Mouse (Mus musculus) ES-E14 (cell line): Measurements from ENCODE around the gene Tomm20. TPM values are rescaled to one million over a fixed set of nuclear protein-coding genes. Genes with fewer than 3 reads are reported as not detected.
"Not testable (repeated sequence)": the region's sequence is repeated elsewhere in the genome, so short reads cannot be mapped to it uniquely, and the experiment has no call there.

Source experiments
- DNase-seq: peaks from one replicate; pipeline ENCODE4 v3.0.0-alpha.2; 2013; ENCODE audit warnings: low read depth, low spot score
- H3K27ac ChIP-seq: 2 replicates; pipeline ENCODE4 v1.5.1; 2012; ENCODE audit warnings: low read depth, mild to moderate bottlenecking, low read length, moderate library complexity, mixed read lengths; ENCODE audit not compliant: poor library complexity, insufficient read depth, severe bottlenecking
- H3K36me3 ChIP-seq: 2 replicates; pipeline ENCODE4 v1.6.1; 2012; ENCODE audit warnings: mild to moderate bottlenecking, low read length, moderate library complexity, mixed read lengths; ENCODE audit not compliant: control insufficient read depth, poor library complexity, insufficient read depth, severe bottlenecking
- H3K4me1 ChIP-seq, 2 experiments: fragments of 150-350 bp in 1 of 2; sonication (generic) in 1 of 2; 2 replicates each; pipeline ENCODE4 v1.6.1; 2012; ENCODE audit warnings: low read length in 2 of 2, mild to moderate bottlenecking in 1 of 2, mixed read lengths in 1 of 2; ENCODE audit not compliant: control insufficient read depth in 2 of 2, insufficient read depth in 2 of 2, poor library complexity in 1 of 2
- H3K4me3 ChIP-seq, 2 experiments: fragments of 150-350 bp in 1 of 2; sonication (generic) in 1 of 2; 2 replicates each; pipeline ENCODE4 v1.5.1; 2012; ENCODE audit warnings: low read length in 2 of 2, low read depth in 1 of 2, mild to moderate bottlenecking in 1 of 2, mixed read lengths in 1 of 2; ENCODE audit not compliant: insufficient read depth in 1 of 2, poor library complexity in 1 of 2, severe bottlenecking in 1 of 2
- H3K9ac ChIP-seq: 2 replicates; pipeline ENCODE4 v1.6.1; 2012; ENCODE audit warnings: low read depth, mild to moderate bottlenecking, low read length, mixed read lengths; ENCODE audit not compliant: poor library complexity, insufficient read depth, severe bottlenecking
- H3K9me3 ChIP-seq: fragments of 150-350 bp; sonication (generic); 2 replicates; pipeline ENCODE4 v1.6.1; 2012; ENCODE audit warnings: low read depth, mild to moderate bottlenecking, low read length; ENCODE audit not compliant: control insufficient read depth, insufficient read depth
- CHD2 ChIP-seq: IDR thresholded peaks from 2 replicates; pipeline ENCODE4 v1.6.1; 2014; ENCODE audit warnings: mild to moderate bottlenecking, low read depth, low read length, inconsistent platforms
- HCFC1 ChIP-seq: IDR thresholded peaks from 2 replicates; pipeline ENCODE4 v1.6.1; 2012; ENCODE audit warnings: low read length, inconsistent platforms, borderline replicate concordance; ENCODE audit not compliant: insufficient read depth
- MAFK ChIP-seq: IDR thresholded peaks from 2 replicates; pipeline ENCODE4 v1.6.1; 2014; ENCODE audit warnings: mild to moderate bottlenecking, low read depth, low read length, inconsistent platforms; ENCODE audit not compliant: insufficient read depth
- ZC3H11A ChIP-seq: IDR thresholded peaks from 2 replicates; pipeline ENCODE4 v1.6.1; 2012; ENCODE audit warnings: low read depth, mild to moderate bottlenecking, inconsistent platforms, low read length, borderline replicate concordance
- ZNF384 ChIP-seq: IDR thresholded peaks from 2 replicates; pipeline ENCODE4 v1.6.1; 2012; ENCODE audit warnings: low read depth, low read length, inconsistent platforms
- in situ Hi-C, 2 experiments: fragments of 600-800 bp; cut with MboI; formaldehyde crosslinking; loops; one replicate each; pipeline ENCODE4 v1.15.1; 2025; ENCODE audit warnings: low sequenced_read_pairs in 2 of 2, inconsistent platforms in 1 of 2; ENCODE audit not compliant: unreplicated experiment in 2 of 2
- total RNA-seq: library from RNA; depleted of rRNA; stranded (reverse); fragments of 300-350 nt; gene quantifications from 2 replicates; pipeline ENCODE4 v1.2.3, GENCODE M21; 2012

Gene Tomm20
- total RNA-seq, 1 experiment, result 815 TPM

DNA sequence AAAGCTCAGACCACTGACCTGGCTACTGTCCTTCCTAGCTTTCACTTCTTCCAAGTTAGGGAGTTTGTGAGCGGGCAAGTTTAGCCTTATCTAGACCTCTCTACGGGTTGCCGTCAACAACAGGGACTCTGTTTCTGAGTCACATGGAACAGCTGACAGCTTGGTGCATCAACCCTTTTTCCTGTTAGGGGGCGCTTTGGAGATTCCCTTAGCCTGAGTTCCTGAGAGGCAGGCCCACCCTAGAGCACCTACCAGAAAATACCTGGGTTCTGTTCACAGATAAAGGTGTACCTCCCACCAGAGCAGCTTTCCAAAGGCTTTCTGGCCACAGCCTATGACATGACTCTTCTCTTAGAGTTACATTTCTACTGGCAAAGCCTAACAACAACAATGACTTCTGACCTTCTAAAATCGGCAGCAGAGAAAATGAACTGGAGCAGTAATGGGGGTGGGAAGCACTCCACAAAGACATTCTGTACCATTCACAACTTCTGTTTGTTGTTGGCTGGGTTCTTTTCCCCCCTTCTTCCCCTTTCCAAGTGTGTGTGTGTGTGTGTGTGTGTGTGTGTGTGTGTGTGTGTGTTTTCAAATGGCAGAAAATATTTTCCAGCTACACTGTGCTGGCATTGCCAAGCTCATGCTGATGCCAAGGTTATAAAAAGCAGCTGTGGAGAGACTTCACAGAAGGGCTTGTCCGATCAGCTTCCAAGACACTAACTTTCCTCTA, 28.3 kb downstream of the Tomm20 start:
- in situ Hi-C loops, result no loop called here
- H3K4me1 ChIP-seq, result no peaks in the 10 kb centered on the region; a peak in 2 of 4 replicates

DNA sequence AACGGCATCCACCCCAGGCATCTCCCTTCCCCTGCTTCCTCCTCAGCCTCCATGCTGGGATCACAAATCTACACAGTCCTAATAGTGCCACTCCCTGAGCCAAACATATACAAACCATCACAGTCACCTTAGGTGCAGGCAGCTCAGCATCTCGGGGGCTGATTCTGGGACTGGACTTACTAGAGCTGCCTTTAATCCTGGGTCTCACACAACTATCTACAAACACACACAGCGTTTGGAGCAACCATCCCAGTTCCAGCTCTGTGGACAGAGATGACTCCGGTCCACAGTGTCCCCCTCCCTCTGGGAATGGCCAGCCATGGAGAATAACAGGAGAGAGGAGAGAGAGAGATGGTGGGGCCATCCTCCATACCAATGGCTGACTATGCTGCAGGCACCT, 29.0 kb downstream of the Tomm20 start:
- no peak overlapping the region for H3K4me3 ChIP-seq
- H3K36me3 ChIP-seq, result no peaks in the 10 kb centered on the region
- no peaks in the 10 kb centered on the region; a peak in 2 of 4 replicates for H3K4me1 ChIP-seq
- no peak for DNase-seq
- no peak for TF ChIP-seq CHD2
- TF ChIP-seq HCFC1, result no peak
- no peak for TF ChIP-seq ZNF384
- no peak for TF ChIP-seq MAFK
- no peak for TF ChIP-seq ZC3H11A
- no peak overlapping the region for H3K9ac ChIP-seq
- no peaks in the 10 kb centered on the region for H3K9me3 ChIP-seq
- no peak overlapping the region for H3K27ac ChIP-seq
- in situ Hi-C loops, result no loop called here

More for the DNA sequence above, 28.3 kb downstream of the Tomm20 start:
- Histone ChIP-seq H3K36me3 (no peaks in the 10 kb centered on the region), H3K9me3 (no peaks in the 10 kb centered on the region), H3K9ac (no peak overlapping the region), H3K27ac (no peak overlapping the region), H3K4me3 (no peak overlapping the region)
- TF ChIP-seq MAFK (no peak), ZC3H11A (no peak), ZNF384 (no peak), CHD2 (no peak), HCFC1 (no peak)
- no peak for DNase-seq

DNA sequence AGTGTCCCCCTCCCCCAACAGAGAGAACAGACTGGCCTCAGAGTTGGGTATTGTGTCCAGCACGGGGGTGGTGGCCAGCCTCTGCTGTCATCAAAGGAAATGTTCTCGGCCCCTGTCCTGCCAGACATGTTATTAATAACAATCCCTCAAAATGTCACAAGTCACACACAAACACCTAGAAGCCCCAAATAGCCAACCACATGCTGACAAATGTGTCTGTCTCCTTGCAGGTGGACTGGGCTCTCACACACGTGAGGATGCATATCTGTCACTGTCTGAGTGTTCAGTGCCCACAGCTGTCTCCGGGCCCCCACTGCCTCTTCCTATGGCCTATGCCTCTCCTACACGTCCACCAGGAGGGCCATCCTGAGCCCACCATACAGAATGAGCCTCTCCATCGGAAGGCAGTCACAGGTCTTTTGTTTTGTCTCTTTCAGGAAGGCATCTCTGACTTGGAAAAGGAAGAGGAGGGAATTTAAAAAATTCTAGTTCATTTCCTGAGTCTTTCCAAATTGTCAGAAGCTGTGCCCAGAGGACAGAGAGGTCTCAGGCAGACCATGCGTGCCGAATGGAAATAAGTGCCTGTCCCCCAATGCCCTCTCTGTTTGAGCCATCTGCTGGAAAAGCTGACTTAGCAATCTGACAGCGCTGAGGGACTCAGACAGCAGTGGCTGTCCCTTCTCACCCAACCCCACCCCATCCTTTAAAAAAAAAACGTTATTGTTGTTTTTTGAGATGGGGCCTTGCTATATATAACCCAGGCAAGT, 30.9 kb downstream of the Tomm20 start:
- in situ Hi-C loops, result no loop called here
- Histone ChIP-seq H3K4me3 (no peak overlapping the region), H3K9ac (no peak overlapping the region), H3K9me3 (no peaks in the 10 kb centered on the region), H3K36me3 (no peaks in the 10 kb centered on the region), H3K4me1 (no peaks in the 10 kb centered on the region; a peak in 1 of 4 replicates), H3K27ac (no peak overlapping the region)
- no peak for DNase-seq
- 0 out of 2 replicates have a peak, but pooled peaks have one; percentile 16 for TF ChIP-seq MAFK
- TF ChIP-seq ZC3H11A, result no peak
- no peak for TF ChIP-seq ZNF384
- no peak for TF ChIP-seq CHD2
- TF ChIP-seq HCFC1, result no peak

DNA sequence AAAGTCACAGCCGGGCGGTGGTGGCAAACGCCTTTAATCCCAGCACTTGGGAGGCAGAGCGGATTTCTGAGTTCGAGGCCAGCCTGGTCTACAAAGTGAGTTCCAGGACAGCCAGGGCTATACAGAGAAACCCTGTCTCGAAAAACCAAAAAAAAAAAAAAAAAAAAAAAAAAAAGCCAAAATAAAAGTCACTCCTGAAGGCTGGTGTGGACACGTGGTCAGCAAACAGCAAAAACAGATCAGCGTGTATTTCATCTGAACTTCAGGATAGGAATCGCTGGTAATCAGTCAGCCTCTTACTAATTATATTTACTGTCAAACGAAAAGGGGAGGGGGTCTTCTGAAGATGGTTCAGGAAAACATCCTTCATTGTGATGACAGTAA, 31.5 kb downstream of the Tomm20 start:
- H3K36me3 ChIP-seq, DNase-seq, H3K9me3 ChIP-seq, in situ Hi-C loops, H3K27ac ChIP-seq, H3K4me3 ChIP-seq, H3K4me1 ChIP-seq, H3K9ac ChIP-seq: not testable (repeated sequence)
- peak; percentile 84 for TF ChIP-seq ZNF384
